Mouse (Mus musculus) large intestine, adult 2 months (tissue): ENCODE data around the gene Bap1. TPM values are rescaled to one million over a fixed set of nuclear protein-coding genes. Genes with fewer than 3 reads are reported as not detected.

Source experiments
- DNase-seq: peaks from one replicate; pipeline ENCODE4 v3.0.0-alpha.2; 2012; ENCODE audit warnings: low read depth, low spot score
- WGBS: fragments of 180-500 bp; shearing (Covaris S2); methylation state at CpG from one replicate; pipeline ENCODE4 v1.1.7; 2018; 5-methylcytosine and 5-hydroxymethylcytosine counted together
- polyA plus RNA-seq: library from polyadenylated mRNA; depleted of rRNA; stranded (reverse); fragments of >200 nt; gene quantifications from 2 replicates; pipeline ENCODE4 v1.2.3, GENCODE M21; 2012; rRNA removed

The Bap1 gene
- 32.6 and 44.7 TPM in 2 replicates for polyA plus RNA-seq

DNA sequence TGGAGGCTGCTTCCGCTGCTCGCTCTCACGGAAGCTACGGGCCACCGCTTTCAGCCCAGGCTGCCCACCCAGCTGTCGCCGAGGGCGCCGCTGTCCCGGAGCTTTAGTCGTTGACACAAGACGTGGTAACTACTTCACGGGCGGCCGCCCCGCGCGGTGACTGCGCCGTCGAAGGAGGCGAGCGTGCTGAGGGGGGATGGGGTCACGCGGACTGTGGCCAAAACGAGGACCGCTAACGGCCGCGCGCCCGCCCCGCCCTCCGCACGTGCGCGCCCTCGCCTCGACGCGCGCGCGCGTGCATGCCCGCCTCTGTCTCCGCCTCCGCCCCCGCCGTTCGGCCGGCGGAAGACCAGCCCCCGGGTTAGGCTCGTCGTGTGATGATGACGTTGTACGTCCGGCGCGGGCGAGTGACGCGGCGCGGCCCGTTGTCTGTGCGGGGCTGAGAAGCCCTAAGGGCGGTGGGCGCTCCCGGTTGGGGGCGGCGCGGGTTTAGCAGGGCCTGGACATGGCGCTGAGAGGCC is at the start of gene Bap1, which contains the start of gene Phf7:
TSS of gene Bap1 (plus strand) at position 367 of the 521 bp plus-strand sequence.
TSS of gene Phf7 (minus strand) at position 234 of the 521 bp plus-strand sequence.
- DNase-seq = no peak

DNA sequence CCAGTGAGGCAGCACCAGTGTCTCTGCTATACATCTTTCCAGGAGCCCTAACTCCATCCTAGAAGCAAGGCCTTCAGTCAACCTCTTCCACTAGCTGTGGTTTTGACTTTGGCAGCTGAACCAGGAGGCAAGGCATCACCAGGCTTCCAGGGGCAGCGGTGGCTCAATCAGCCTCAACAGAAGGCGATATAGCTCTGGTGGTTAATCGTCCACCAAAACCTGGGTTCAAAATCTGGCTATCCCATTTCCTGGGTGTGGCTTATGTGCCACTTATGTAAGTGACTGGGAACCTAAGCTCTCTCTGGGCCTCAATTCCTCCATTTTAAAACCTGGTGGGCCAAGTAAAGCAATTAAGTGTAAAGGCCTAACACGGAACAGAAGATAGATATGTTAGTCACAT is 46.4 kb upstream of the Bap1 start:
- DNase-seq = no peak
- WGBS = 37% methylated on average over 4 of the region's 4 CpGs

More for the DNA sequence above, at the start of gene Bap1, which contains the start of gene Phf7:
- WGBS = under 1% methylated on average over 75 of the region's 75 CpGs

DNA sequence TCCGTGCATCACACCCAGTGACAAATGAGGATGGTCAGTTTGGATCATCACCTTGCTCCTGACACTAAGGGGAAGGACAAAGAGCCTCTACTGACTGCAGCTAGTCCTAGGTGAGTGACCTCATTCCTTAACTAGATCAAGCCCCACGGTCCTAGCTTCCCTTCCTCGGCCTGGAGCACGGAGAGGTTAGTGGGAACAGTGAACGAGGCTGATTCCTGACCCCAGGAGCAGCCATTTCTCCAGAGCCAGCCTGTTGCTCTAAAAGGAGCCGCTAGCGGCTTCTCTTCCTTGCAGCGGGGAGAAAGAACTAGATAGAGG is 46.0 kb upstream of the Bap1 start:
- WGBS = 8% methylated on average over 8 of the region's 8 CpGs
- DNase-seq = no peak

DNA sequence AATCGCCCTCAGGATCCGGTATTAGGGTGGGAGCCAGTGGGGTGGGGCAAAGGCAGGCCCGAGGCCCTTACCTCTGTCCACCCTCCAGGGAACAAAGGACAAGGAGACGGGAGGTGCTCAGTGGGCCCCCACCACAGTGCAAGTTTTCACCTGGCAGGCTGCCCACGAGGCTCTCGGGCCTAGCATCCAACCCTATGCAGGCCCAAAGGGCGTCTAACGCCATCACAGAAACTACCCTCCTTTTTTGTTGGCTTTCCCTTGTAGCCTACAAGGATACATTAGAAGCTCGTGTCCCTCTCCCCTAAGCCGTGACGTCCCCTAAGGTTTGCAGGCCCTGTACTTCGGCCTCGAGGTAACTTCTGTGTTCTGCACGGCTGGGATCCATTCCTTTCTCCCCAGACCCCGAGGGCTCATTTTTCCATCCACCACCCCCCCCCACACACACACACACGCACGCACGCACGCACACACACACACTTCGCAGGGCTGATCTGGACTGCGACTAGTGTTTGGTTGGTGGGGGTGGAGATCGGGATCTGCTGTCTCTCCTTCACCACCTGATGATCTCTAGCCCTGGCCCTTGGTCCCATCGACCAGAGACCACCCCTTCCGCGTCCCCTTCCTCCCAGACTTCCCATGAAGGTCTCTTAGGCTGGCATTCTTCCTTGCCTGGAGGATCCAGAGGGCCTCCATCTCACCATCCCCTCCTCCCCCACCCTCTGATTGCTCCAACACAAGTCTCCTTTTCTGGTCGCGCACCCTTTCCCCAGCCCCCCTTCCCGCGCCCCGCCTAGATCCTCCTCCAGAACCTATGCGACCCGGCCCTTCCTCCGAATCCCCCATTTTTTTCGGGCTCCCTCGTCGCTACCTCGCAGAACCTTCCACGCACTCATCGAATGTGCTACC is 45.4 kb upstream of the Bap1 start:
- no peak for DNase-seq
- under 1% methylated on average over 38 of the region's 39 CpGs for WGBS

DNA sequence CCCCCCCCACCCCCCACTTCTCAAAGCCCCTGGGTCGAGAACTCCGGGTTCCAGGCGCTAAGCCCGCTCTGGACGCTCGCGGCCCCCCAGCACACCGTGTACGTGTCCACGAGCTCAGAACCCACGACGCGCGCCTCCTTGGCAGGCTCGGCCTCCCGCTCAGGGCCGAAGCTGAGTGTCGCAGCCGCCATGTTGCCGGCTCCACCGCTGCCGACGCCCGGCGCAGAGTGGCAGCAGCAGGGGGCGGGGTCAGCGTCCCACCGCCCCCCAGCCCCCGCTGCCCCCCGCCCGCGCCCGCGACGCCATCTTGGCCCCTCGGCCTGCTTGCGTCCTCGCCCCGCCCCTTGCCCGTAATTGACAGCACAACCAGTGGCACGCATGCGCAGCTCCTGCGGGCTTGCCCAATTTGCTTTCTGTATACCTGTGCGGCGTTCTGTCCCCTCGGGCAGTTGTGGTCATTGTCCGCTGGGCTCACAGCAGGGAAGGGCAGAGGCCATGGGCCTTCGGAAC is 44.7 kb upstream of the Bap1 start:
- peak; percentile 75 for DNase-seq
- under 1% methylated on average over 46 of the region's 48 CpGs for whole genome bisulfite sequencing

DNA sequence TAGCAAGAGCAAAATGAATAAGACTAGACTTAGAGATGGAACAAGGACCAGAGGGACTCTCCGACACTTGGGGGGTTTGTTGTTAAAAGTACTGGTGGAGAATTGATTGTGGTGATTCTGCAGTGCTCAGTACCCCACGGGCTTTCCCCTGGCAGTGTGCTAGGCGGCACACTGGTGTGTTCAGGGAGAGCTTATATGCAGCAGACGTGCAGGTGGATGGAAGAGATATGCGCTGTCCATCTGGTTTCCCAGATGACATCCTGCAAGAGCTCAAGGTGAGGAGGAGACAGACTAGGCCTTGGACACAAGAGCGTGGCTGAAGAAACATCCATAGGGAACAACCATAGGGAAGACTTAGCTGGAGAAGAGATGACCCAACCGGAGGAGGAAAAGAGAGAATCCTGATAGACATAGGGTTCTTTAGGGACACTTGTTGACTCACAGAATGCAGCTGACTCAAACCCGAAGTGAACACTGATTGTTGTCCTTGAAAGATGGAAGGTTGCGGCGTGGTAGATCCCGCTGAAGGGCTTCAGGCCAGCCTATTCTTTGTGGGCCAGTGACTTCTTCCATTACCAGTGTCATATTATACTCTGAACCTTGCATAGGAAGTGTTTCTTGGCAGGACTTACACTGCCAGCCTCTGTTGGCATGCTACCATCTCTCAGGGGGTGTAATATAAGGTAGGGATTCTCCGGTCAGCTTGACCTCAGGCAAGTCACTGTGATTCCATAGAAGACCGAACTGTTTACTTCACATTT is 44.0 kb upstream of the Bap1 start:
- 64% methylated on average over 13 of the region's 13 CpGs for WGBS

DNA sequence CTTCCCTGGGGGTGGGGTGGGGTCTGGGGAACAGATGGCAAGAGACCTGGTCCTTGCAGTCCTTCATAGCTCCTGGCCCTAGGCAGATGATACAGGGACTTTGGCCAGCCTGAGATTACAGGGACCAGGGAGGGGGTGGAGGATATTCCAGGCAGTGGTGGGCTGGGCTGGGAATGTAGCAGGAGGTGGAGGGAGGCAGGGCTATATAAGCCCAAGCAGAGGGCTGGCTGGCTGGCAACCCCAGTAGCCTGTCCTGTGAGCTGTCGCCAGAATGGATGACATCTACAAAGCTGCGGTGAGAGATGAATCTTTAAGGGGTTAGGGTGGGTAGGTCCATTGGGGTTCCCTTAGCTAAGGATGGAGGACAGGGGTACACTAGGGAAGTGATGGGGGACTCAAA is 43.2 kb upstream of the Bap1 start, which contains the start of gene Tnnc1:
TSS of gene Tnnc1 (plus strand) at position 229 of the 400 bp plus-strand sequence.
- WGBS = 83% methylated on average over 2 of the region's 2 CpGs
- no peak for DNase-seq

More for the DNA sequence above, 44.0 kb upstream of the Bap1 start:
- DNase-seq = no peak

DNA sequence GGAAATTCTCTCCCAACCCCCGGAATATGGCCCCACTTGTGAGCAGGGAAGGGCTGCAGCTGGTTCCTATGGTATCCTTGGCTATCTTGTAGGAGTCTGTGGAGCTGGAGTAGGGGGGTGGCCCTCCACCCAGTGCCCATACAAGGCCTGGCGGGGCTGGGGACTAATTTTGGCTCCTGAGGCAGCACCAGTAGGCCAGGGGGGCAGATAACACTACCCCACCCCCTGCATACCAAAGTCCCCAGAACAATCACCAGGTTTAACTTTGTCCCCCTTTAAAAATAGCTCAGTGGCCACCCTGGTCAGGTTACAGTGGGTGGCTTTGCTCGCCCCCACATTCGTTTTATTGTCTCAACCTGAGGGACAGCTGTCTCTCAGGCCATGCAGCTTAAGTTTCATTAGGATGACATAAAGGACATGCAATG is 42.1 kb upstream of the Bap1 start:
- DNase-seq = no peak
- 89% methylated on average over 4 of the region's 4 CpGs for WGBS

DNA sequence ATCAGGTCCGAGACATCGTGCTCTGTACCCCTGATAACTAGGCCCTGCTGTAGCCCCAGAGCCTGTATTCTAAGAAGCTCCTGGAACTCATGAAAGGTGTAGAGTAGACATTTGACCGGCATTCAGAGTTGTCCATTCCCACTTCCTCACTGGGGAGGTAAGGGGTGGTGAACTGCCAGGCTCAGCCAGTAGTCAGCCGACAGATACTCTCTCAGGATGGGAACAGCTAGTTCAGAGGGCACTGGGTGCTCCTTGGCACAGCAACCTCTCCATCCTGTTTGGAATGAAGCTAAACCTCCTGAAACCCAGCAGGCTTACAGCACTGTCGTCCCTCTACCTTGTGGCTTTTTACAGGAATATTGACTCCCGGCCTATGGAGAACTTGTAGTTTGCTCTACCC is 39.4 kb upstream of the Bap1 start:
- WGBS = 92% methylated on average over 6 of the region's 6 CpGs
- no peak for DNase-seq

DNA sequence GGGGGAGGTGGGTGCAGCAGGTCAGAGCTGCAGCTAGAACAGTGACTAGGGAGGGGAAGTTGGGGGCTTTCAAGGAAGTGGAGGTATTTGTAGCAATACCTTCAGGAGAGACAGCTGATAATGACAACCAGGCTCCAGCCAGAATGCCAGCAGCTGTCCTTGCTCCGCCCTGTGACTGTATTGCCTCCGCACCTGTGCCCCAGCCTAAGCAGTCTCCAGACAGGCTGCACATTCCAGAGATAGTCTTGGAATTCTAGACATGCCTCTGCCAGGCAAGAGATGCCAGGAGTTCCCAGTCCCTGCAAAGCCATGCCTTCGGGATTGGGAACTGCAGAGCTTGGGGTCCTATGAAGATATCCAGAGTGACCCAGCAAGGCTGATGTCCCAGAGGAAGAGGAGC is 38.8 kb upstream of the Bap1 start:
- 57% methylated on average over 3 of the region's 3 CpGs for WGBS
- DNase-seq = no peak

DNA sequence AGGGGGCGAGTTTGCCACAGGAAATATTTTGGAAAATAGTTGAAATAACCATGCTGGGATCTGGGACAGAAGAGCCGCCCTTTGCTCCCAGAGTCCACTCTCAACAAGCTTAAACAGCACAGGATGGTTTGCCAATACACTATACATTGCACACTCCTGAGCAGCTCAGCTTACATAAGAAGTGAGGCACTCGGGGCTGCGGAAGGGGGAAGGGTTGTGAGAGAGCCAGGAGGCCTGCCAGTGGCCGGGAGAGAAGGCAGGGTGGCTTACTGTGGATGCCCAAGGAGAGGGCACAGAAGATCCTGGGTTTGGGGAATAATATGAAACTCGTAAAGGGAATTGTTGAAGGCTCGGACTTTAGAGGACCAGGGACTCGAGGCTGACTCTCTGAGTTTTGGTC is 37.4 kb upstream of the Bap1 start:
- no peak for DNase-seq
- WGBS = 70% methylated on average over 8 of the region's 8 CpGs

DNA sequence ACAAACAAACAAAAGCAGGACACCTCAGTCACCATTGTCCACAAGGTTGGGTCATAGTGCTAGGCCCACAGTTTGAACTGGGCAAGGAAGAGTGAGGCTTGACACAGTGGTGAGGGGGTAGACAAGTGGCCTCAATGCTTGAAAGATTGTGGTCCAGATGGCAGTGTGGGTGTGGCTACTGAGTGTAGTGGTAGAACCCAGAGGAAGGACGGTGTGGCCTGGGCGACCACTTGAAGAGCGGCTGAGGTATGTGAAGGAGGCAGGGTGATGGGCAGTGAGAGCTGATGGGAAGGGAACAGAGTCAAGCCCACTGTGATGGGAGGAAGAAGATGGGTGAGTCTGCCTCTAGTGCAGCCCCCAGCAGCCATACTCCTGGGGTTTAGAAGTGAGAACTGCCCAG is 36.6 kb upstream of the Bap1 start:
- WGBS = 82% methylated on average over 3 of the region's 3 CpGs
- no peak for DNase-seq

DNA sequence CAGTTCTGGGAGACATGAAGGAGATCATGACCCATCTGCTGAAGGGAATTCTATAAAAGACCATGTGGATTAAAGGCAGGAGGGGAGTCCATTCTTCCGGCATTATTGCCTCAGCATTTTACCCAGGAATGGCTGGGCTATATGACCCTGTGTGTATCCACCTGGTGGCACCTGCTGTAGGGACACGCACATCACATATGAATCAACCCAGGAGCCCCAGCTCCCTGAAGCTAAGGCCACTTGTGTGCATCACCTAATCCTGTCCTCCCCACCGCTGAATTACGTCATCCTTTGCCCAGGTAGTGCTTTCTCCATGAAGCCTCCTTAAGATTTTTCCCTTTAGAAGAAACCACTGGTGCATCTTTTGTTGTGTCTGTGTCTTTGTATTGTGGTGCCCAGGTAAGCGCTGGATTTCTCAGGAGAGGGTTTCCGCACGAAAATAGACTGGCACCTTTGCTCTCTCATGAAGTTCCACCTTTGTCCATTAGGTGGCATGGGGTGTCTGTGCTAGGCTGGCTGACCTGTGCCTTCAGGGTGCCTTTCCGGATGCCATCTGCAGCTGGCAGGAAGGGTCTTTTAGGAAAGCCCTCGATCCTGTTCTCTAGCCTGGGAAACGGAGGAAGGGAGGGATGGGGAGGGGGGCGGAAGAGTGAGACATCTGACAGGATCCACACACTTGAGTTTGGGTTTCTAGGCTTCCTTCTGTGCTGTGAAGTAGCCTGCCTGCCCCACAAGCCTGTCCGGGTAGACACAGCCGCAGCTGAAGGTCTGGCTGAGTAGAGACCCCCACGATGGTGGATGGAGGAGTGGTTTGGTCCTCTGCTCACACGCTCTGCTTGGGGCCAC is 35.9 kb upstream of the Bap1 start:
- 33% methylated on average over 15 of the region's 15 CpGs for WGBS
- DNase-seq = no peak

DNA sequence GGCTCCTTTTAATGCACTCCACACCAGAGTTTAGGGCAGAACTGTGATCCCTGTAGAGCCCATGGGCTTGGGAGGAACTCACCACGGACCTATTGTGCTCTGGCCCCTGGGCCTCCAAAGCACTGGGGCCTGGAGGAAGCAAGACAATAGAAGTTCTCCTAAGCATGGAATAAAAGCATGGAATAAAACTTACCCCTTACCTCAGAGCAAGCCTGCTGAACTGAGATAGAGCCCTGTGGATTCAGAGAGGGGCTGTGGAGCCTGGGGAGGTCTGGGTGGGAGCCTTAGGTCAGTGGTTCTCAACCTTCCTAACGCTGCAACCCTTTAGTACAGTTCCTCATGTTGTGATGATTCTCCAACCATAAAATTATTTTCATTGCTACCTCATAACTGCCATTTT is 34.4 kb upstream of the Bap1 start, which contains the start of gene Nisch:
TSS of gene Nisch (minus strand) at position 101 of the 400 bp plus-strand sequence.
- WGBS = 80% methylated on average over 2 of the region's 2 CpGs
- DNase-seq = no peak

DNA sequence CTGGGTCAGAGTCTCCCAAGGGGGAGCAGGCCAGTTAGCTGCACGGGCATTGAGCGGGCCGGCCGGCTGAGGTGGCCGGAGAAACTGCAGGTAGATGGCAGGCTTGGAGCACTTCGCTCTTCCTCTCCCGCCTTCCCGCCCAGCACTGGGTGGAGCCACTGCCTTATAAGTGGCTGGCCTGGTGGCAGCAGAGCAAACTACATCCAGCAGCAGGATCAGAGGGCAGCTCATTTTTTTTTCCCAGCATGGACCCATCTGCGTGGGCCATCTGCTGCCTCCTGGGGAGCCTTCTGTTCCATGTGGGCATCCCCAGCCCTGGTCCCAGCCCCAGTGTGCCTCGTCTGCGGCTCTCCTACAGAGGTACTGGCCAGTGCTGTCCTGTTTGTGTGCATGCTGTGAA is 33.6 kb upstream of the Bap1 start, which contains the start of gene Sema3g:
TSS of gene Sema3g (plus strand) at position 195 of the 400 bp plus-strand sequence.
- no peak for DNase-seq
- WGBS = 10% methylated on average over 11 of the region's 11 CpGs

DNA sequence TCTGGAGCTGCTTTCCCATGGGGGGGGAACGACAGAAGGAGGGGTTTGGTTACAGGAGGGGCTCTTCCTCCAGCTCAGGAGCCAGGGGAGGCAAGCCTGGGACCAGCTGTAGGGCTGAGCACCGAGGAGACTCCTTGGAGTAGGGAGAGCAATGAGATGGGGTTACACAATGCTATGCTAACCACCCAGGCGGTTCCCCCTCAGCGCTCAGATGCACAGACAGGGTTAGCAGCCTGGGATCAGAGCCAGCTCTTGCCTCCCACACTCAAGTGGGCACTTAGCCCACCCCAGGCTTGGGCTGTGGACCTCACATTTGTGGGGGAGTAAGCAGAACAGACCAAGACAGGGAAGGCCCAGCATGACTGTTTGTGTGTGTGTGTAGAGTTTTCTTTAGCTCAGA is 24.3 kb upstream of the Bap1 start:
- 54% methylated on average over 4 of the region's 4 CpGs for WGBS
- DNase-seq = no peak

DNA sequence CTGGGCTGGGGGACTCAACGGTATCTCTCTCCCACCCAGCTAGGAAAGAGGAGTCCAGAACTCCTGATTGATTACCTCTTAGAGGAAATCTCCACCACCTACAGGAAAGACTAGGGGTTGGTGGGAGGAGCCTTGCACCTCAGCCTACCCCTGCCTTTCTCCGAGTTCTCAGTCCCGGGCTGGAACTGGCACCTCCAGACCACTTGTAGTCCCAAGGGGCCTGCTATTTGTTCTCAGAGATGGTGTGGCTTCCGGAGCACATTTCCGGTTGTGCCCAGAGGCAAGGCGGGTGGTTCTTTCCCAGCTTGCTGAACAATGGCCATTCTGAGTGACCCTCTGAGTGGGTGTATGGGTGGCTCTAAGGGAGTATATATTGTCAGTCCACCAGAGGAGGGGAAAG is 23.0 kb upstream of the Bap1 start:
- DNase-seq = no peak
- 68% methylated on average over 6 of the region's 6 CpGs for WGBS

DNA sequence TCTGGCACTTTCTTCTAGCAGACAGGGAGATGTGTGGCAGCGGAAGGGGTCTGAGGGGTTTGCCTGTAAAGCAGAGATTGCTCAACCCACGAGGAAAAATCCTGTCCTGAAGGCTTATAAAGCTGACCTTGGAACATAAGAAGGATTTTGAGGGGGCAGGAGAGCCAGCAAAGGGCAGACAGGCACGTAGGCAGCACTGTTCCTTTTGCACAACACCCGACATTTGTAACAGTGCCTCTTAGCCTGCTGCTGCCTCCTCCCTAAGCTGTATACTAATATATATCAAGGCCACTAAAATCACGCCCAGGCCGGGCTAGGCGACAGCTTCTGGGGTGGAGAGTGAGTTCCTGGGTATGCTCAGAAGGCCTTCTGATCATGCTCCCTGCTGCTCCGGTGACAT is 20.8 kb upstream of the Bap1 start:
- 43% methylated on average over 8 of the region's 8 CpGs for WGBS
- no peak for DNase-seq

DNA sequence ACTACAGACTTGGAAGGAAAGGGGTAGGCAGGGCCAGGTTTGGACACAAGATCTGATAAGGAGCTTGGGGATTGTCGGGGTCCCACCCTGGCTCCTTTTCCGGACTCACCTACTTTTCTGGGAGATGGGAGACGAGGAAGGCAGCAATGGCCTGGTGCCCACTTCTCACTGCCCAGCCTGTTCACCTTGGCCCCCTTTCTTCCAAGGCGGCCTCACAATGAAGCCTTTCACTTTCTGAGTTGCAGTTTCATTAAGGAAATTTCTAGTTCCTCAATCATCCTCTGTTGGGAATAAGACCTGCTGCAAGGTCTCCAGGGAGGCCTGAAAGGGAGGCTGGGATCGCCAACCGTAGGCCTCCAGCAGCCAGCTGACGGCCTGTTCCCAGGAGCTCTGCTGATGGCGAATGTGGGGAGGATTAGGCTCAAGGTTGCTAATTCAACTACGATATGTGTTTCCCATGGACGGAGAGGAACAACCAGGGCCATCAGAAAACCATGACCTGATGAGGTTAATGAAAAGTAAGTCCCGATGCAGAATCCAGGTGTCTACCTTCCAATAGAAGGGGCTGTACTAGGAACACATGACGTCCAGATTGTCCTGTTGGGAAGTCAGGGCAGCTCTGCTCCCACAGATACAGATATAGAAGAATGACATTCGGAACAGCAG is 18.7 kb upstream of the Bap1 start:
- WGBS = 74% methylated on average over 13 of the region's 13 CpGs

More for the DNA sequence above, 18.7 kb upstream of the Bap1 start:
- no peak for DNase-seq
